Mouse (Mus musculus) ES-Bruce4 (cell line): ENCODE results near the gene Akap8l. TPM values are rescaled to one million over a fixed set of nuclear protein-coding genes. Genes with fewer than 3 reads are reported as not detected.
A peak's percentile ranks its signal among the peaks of the same experiment; 100 is the strongest.

Experiments
- H3K27ac ChIP-seq: 2 replicates; pipeline ENCODE4 v1.5.1; 2012; ENCODE audit warnings: low read length, inconsistent platforms; ENCODE audit not compliant: insufficient read depth
- H3K27me3 ChIP-seq: 2 replicates; pipeline ENCODE4 v1.6.1; 2012; ENCODE audit warnings: mild to moderate bottlenecking, low read length, inconsistent platforms; ENCODE audit not compliant: control insufficient read depth, poor library complexity, insufficient read depth, severe bottlenecking
- H3K36me3 ChIP-seq: 2 replicates; pipeline ENCODE4 v1.6.1; 2012; ENCODE audit warnings: inconsistent platforms, mild to moderate bottlenecking, low read length, moderate library complexity; ENCODE audit not compliant: control insufficient read depth, poor library complexity, insufficient read depth, severe bottlenecking
- H3K4me1 ChIP-seq: one replicate; pipeline ENCODE4 v1.8.1; 2011; ENCODE audit warnings: low read length; ENCODE audit not compliant: control insufficient read depth, insufficient read depth
- H3K4me3 ChIP-seq: 2 replicates; pipeline ENCODE4 v1.5.1; 2011; ENCODE audit warnings: low read depth, mild to moderate bottlenecking, low read length
- H3K9ac ChIP-seq: 2 replicates; pipeline ENCODE4 v1.6.1; 2012; ENCODE audit warnings: low read depth, mild to moderate bottlenecking, inconsistent platforms; ENCODE audit not compliant: poor library complexity, severe bottlenecking
- H3K9me3 ChIP-seq: replicated peaks from 2 replicates; pipeline ENCODE4 v1.6.1; 2012; ENCODE audit warnings: mild to moderate bottlenecking, low read length, inconsistent platforms; ENCODE audit not compliant: control insufficient read depth, poor library complexity, insufficient read depth, severe bottlenecking
- CTCF ChIP-seq: IDR thresholded peaks from one replicate; pipeline ENCODE4 v1.8.1; 2011; ENCODE audit warnings: low read depth, low read length
- EP300 ChIP-seq: IDR thresholded peaks from 2 replicates; pipeline ENCODE4 v1.6.1; 2011; ENCODE audit warnings: low read depth, low read length; ENCODE audit not compliant: insufficient read depth
- POLR2A ChIP-seq: IDR thresholded peaks from one replicate; pipeline ENCODE4 v1.8.1; 2011; ENCODE audit warnings: low read length; ENCODE audit not compliant: insufficient read depth
- polyA plus RNA-seq: library from polyadenylated mRNA; stranded (reverse); fragments of >200 nt; gene quantifications from 2 replicates; pipeline ENCODE4 v1.2.4, GENCODE M21; 2011; ENCODE audit warnings: low read depth; ENCODE audit not compliant: missing spikeins, insufficient read depth, insufficient read length

Gene Akap8l
- polyA plus RNA-seq, 1 experiment = 67.7 TPM

DNA sequence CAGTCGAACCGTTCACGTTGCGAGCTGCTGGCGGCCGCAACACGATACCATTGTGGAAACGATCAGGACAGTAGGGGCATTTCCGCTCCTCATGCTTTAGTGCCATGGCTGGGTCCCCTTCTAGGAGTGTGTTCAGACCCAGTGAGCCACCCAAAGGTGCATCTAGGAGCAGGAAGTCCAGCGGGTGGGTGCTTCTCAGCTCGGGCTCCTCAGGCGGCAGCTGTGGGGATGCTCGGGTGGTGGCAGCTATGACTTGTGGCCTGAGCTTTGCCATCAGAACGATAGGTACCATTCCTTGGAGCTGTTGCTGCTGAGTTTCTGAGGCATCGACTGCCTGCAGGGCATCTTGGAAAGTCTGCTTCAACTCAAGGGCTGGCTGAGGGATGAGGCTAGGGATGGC is 26.1 kb upstream of the Akap8l start:
- peak overlapping the region; percentile 97 for H3K27ac ChIP-seq
- peak overlapping the region; percentile 58 for H3K9ac ChIP-seq
- no peak for TF ChIP-seq EP300
- TF ChIP-seq POLR2A = no peak
- TF ChIP-seq CTCF = no peak
- peaks cover 7% of the 10 kb centered on the region for H3K36me3 ChIP-seq
- no peaks in the 10 kb centered on the region for H3K27me3 ChIP-seq
- peak overlapping the region; percentile 27 for H3K4me3 ChIP-seq
- peaks cover 2% of the 10 kb centered on the region for H3K4me1 ChIP-seq
- H3K9me3 ChIP-seq = no peaks in the 10 kb centered on the region

DNA sequence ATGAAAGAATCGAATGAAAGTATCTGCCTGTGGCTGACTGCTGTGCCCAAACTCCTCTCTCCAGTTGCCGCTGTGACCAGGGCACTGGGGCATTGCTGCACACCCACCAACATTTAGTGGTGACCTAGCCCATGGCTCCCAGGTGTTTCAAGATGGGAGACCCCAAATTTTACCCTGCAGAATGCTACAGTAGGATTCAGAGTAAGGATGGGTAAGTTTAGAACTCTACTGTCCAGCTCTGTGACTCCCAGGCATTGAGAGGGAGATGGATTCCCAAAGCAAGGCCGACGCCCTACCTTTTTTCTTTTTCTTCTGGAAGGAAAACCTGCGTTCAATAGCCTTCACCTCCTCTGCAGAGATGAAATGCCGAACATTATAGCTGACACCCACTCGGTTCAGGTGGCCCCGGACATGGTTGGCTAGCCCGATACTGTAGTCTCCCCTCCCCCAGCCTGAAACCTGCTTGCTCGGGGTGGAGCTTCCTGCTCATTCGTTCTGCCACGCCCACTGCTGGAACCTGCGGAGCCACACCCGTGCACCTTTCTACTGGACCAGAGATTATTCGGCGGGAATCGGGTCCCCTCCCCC is 18.7 kb upstream of the Akap8l start:
- Histone ChIP-seq H3K4me1 (no peaks in the 10 kb centered on the region), H3K36me3 (peaks cover 10% of the 10 kb centered on the region), H3K27me3 (no peaks in the 10 kb centered on the region), H3K27ac (peak overlapping the region; percentile 85), H3K4me3 (peak overlapping the region; percentile 97), H3K9ac (peak overlapping the region; percentile 88), H3K9me3 (no peaks in the 10 kb centered on the region)
- TF ChIP-seq CTCF (no peak), EP300 (no peak), POLR2A (no peak)

DNA sequence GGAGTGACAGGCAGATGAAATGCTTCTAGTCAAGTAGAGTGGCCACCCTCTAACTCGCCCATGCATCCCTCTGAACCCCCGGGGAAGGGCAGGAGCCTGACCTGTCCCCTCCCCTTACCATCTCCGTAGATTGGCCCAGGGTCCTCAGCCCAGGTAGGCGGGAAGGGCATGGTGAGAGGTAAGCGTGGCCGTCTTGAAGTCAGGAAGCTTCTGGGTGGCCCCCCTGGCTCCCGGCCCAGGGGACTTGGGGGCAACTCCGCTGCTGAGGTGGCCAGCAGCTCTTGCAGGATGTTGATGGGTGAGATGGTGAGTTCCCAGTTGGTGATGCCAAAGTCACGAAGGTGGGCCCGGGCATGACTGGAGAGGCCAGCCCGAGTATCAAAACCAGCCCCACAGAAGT is 17.3 kb upstream of the Akap8l start:
- no peaks in the 10 kb centered on the region for H3K27me3 ChIP-seq
- H3K36me3 ChIP-seq = peaks cover 10% of the 10 kb centered on the region
- H3K4me3 ChIP-seq = peak overlapping the region; percentile 31
- H3K9me3 ChIP-seq = no peaks in the 10 kb centered on the region
- H3K9ac ChIP-seq = peak overlapping the region; percentile 88
- peak overlapping the region; percentile 8; the same call in 1 of the 2 replicates for H3K27ac ChIP-seq
- TF ChIP-seq CTCF (no peak), POLR2A (no peak), EP300 (no peak)
- peaks cover 2% of the 10 kb centered on the region for H3K4me1 ChIP-seq

DNA sequence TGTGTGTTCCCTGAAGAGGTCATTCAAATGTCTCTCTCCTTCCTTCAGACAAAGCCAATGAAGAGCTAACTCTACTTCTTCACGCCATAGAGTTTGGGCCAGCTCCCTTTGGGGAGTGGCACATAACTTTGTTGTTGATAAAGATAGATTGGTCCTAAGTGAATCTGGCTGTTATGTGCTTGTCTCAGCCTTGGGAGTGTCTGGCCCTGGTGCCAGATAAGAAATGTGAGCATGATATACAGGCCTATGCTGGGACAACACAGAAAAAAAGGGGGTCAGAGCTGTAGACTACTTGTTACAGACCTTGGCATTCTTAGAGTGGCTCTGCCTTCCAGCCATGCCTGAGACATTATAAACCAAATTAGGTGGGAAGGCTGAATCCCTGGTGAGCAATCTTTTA is 14.9 kb upstream of the Akap8l start:
- no peaks in the 10 kb centered on the region for H3K27me3 ChIP-seq
- peaks cover 2% of the 10 kb centered on the region for H3K4me1 ChIP-seq
- TF ChIP-seq EP300 (no peak), CTCF (no peak), POLR2A (no peak)
- H3K4me3 ChIP-seq = no peak overlapping the region
- peak overlapping the region; percentile 10 for H3K9ac ChIP-seq
- peaks cover 29% of the 10 kb centered on the region for H3K36me3 ChIP-seq
- peak overlapping the region; percentile 86 for H3K27ac ChIP-seq
- H3K9me3 ChIP-seq = no peaks in the 10 kb centered on the region

DNA sequence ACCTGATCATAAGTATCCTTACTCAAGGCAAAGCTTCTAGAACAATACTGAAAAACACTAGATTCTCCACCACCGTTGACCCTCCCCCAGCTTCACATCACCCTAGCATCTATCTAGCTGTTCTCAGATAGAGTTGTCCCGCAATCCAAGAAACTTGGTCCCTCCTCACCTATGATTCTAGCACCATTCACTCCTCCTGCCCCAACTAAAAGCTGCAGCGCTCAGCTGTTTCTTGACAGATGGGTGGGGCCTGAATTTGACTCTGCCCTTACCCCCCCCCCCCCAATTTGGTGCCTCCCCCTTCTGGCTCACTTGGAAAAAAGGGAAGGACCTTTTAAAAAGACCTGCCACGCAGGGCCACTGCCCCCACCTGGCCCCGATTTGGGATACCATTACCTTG is 14.4 kb upstream of the Akap8l start:
- Histone ChIP-seq H3K4me3 (peak overlapping the region; percentile 56), H3K27ac (peak overlapping the region; percentile 86), H3K36me3 (peaks cover 34% of the 10 kb centered on the region), H3K27me3 (no peaks in the 10 kb centered on the region), H3K9ac (peak overlapping the region; percentile 10; the same call in 1 of the 2 replicates), H3K4me1 (peaks cover 2% of the 10 kb centered on the region), H3K9me3 (no peaks in the 10 kb centered on the region)
- no peak for TF ChIP-seq EP300
- no peak for TF ChIP-seq CTCF
- no peak for TF ChIP-seq POLR2A

DNA sequence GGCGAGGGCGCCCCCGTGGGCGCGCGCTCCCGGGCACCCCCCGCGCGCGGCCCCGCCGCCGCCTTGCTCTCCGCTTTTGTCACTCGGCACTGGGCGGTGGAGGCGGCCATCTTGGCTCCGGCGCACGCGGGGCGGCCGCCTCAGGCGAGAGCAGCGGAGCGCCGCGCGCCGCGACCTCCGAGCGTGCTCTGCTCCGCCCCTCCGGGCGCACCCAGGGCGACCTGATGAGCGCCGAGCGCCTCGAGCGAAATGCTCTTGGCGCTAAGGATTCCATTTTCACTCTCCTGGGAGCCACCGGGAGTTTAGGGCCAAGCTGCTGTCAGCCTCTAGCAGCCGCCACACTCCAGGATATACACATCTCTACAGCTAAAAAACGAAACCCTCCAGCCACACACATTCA is 13.9 kb upstream of the Akap8l start:
- Histone ChIP-seq H3K36me3 (peaks cover 39% of the 10 kb centered on the region), H3K4me1 (peaks cover 2% of the 10 kb centered on the region), H3K27me3 (no peaks in the 10 kb centered on the region), H3K4me3 (peak overlapping the region; percentile 77), H3K9me3 (no peaks in the 10 kb centered on the region), H3K9ac (peak overlapping the region; percentile 92), H3K27ac (peak overlapping the region; percentile 63)
- TF ChIP-seq CTCF = no peak
- TF ChIP-seq EP300 = peak; percentile 18; the same call in 1 of the 2 replicates
